Mouse (Mus musculus) limb, embryonic 11.5 days (tissue): ENCODE measurements around the gene Pdgfa. TPM values are rescaled to one million over a fixed set of nuclear protein-coding genes. Genes with fewer than 3 reads are reported as not detected.

Source experiments
- ATAC-seq: fragments of 200-750 bp; cut with Nextera tagmentation; 2 replicates; pipeline ENCODE4 v1.8.0; 2017; ENCODE audit warnings: low read depth; ENCODE audit not compliant: insufficient number of reproducible peaks, low FRiP score, low TSS enrichment
- DNase-seq: peaks from one replicate; pipeline ENCODE4 v3.0.0-alpha.2; 2015; ENCODE audit warnings: low spot score
- H3K27ac ChIP-seq: fragments of 300-500 bp; sonication (generic); replicated peaks from 2 replicates; pipeline ENCODE4 v1.5.1; 2014; ENCODE audit warnings: low read depth, mild to moderate bottlenecking, low read length
- H3K27me3 ChIP-seq: fragments of 300-500 bp; sonication (generic); 2 replicates; pipeline ENCODE4 v1.6.1; 2014; ENCODE audit warnings: mild to moderate bottlenecking, low read length, mixed read lengths; ENCODE audit not compliant: control insufficient read depth, insufficient read depth
- H3K36me3 ChIP-seq: fragments of 300-500 bp; sonication (generic); 2 replicates; pipeline ENCODE4 v1.6.1; 2014; ENCODE audit warnings: mild to moderate bottlenecking, low read length, moderate library complexity, mixed read lengths; ENCODE audit not compliant: control insufficient read depth, insufficient read depth
- H3K4me1 ChIP-seq: fragments of 300-500 bp; sonication (generic); 2 replicates; pipeline ENCODE4 v1.6.1; 2014; ENCODE audit warnings: low read length, mixed read lengths; ENCODE audit not compliant: control insufficient read depth, insufficient read depth
- H3K4me2 ChIP-seq: fragments of 300-500 bp; sonication (generic); 2 replicates; pipeline ENCODE4 v1.6.1; 2014; ENCODE audit warnings: low read depth, mild to moderate bottlenecking, moderate library complexity; ENCODE audit not compliant: severe bottlenecking
- H3K4me3 ChIP-seq: fragments of 300-500 bp; sonication (generic); 2 replicates; pipeline ENCODE4 v1.5.1; 2014; ENCODE audit warnings: low read depth, low read length
- H3K9ac ChIP-seq: fragments of 300-500 bp; sonication (generic); 2 replicates; pipeline ENCODE4 v1.6.1; 2014; ENCODE audit warnings: mild to moderate bottlenecking, low read length
- H3K9me3 ChIP-seq: fragments of 300-500 bp; sonication (generic); 2 replicates; pipeline ENCODE4 v1.6.1; 2016; ENCODE audit warnings: low read length; ENCODE audit not compliant: control insufficient read depth
- WGBS: fragments of 180-500 bp; shearing (Covaris S2); extraction: QIAGEN DNeasy Blood & Tissue Kit; methylation state at CpG from one replicate; pipeline ENCODE4 v1.1.7; 2014; 5-methylcytosine and 5-hydroxymethylcytosine counted together
- polyA plus RNA-seq: library from polyadenylated mRNA; unstranded; fragments of >200 nt; fragmentation: Nextera tagmentation; extraction: Ambion mirVana; gene quantifications from 2 replicates; pipeline ENCODE4 v1.2.1, GENCODE M21; 2014

The Pdgfa gene
- polyA plus RNA-seq, 1 experiment from 2014 or later: 34.4 TPM

DNA sequence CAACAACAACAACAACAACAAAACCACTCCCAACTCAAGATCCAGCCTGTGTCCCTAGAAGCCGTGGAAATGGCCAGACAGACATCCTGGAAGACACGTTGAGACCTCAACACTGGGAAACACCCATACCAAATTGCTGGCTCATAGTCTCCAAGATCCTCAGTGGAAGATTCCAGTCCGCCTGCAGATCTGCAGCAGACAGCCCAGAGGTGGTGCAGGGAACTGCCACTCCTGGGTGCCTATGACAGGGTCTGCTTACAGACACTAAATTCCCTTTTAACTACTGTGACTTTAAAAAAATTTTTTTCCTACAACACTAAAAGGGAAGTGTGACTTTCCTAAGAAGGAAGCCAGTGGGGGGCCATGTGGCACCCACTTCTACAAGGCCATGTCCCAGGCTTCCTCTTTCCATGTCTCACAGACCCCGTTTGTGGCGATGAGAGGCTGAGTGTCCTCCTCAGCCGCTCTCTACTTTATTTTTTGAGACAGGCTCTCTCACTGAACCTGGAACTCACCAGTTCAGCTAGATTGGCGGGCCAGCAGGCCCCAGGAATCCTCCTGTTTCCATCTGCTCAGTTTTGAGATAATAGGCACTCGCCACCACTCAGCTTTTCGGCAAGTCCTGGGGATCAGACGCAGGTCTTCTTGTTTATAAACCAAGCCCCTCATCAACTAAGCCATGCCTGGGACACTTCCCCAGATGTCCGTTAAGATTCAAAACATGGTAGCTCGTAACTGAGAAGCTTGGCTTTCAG, 27.4 kb upstream of the Pdgfa start:
- no peaks in the 10 kb centered on the region for H3K36me3 ChIP-seq
- ATAC-seq (no peak), DNase-seq (no peak)
- no peaks in the 10 kb centered on the region for H3K4me1 ChIP-seq
- no peak overlapping the region for H3K9ac ChIP-seq
- no peak overlapping the region for H3K27ac ChIP-seq
- H3K4me3 ChIP-seq: no peak overlapping the region
- H3K27me3 ChIP-seq: no peaks in the 10 kb centered on the region
- H3K9me3 ChIP-seq: no peaks in the 10 kb centered on the region
- WGBS: 50% methylated on average over 12 of the region's 12 CpGs
- H3K4me2 ChIP-seq: no peak overlapping the region

GRCm38 (mm10) chr5:139020595-139020994, 23.4 kb upstream of the Pdgfa start:
- H3K4me1 ChIP-seq: no peaks in the 10 kb centered on the region
- no peaks in the 10 kb centered on the region for H3K27me3 ChIP-seq
- no peaks in the 10 kb centered on the region for H3K36me3 ChIP-seq
- H3K27ac ChIP-seq: no peak overlapping the region
- H3K9ac ChIP-seq: no peak overlapping the region
- no peak for ATAC-seq
- H3K4me2 ChIP-seq: no peak overlapping the region
- no peaks in the 10 kb centered on the region for H3K9me3 ChIP-seq
- WGBS: 68% methylated on average over 6 of the region's 6 CpGs
- no peak overlapping the region for H3K4me3 ChIP-seq
- no peak for DNase-seq

GRCm38 (mm10) chr5:139017371-139018124, 20.4 kb upstream of the Pdgfa start:
- ATAC-seq (no peak), DNase-seq (no peak)
- no peak overlapping the region for H3K4me2 ChIP-seq
- H3K4me1 ChIP-seq: no peaks in the 10 kb centered on the region
- no peak overlapping the region for H3K4me3 ChIP-seq
- WGBS: 79% methylated on average over 15 of the region's 15 CpGs
- no peak overlapping the region for H3K27ac ChIP-seq
- H3K9me3 ChIP-seq: no peaks in the 10 kb centered on the region
- no peaks in the 10 kb centered on the region for H3K36me3 ChIP-seq
- H3K27me3 ChIP-seq: no peaks in the 10 kb centered on the region
- no peak overlapping the region for H3K9ac ChIP-seq

DNA sequence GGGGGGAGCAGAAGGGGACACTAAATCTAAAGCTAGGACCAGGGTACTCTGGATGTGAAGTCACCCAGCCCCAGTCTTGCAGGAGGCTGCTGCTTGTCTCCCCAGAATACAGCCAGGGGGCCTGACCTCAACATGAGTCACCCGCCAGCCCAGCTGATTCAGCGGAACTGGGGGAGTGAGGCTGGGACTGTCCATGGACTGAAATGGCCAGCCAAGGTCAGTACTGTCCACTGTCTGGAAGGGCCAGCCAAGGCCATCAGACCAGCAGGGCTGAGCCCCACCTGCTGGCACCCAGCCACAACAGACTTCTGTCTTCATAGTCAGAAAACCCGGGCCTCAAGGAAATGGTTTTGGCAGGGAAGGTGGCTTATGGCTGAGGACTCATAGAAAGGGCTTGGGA, 17.9 kb upstream of the Pdgfa start:
- Histone ChIP-seq H3K9me3 (no peaks in the 10 kb centered on the region), H3K27ac (no peak overlapping the region), H3K27me3 (no peaks in the 10 kb centered on the region), H3K9ac (no peak overlapping the region), H3K4me3 (no peak overlapping the region), H3K36me3 (no peaks in the 10 kb centered on the region), H3K4me2 (no peak overlapping the region), H3K4me1 (no peaks in the 10 kb centered on the region)
- 75% methylated on average over 3 of the region's 3 CpGs for WGBS
- ATAC-seq: no peak
- DNase-seq: no peak

GRCm38 (mm10) chr5:139010649-139011048, 13.5 kb upstream of the Pdgfa start:
- H3K4me1 ChIP-seq: no peaks in the 10 kb centered on the region
- H3K36me3 ChIP-seq: no peaks in the 10 kb centered on the region
- H3K9ac ChIP-seq: no peak overlapping the region
- H3K27ac ChIP-seq: no peak overlapping the region
- no peaks in the 10 kb centered on the region for H3K27me3 ChIP-seq
- DNase-seq: no peak
- 53% methylated on average over 2 of the region's 2 CpGs for WGBS
- no peak overlapping the region for H3K4me3 ChIP-seq
- H3K9me3 ChIP-seq: no peaks in the 10 kb centered on the region
- no peak overlapping the region for H3K4me2 ChIP-seq
- ATAC-seq: no peak

DNA sequence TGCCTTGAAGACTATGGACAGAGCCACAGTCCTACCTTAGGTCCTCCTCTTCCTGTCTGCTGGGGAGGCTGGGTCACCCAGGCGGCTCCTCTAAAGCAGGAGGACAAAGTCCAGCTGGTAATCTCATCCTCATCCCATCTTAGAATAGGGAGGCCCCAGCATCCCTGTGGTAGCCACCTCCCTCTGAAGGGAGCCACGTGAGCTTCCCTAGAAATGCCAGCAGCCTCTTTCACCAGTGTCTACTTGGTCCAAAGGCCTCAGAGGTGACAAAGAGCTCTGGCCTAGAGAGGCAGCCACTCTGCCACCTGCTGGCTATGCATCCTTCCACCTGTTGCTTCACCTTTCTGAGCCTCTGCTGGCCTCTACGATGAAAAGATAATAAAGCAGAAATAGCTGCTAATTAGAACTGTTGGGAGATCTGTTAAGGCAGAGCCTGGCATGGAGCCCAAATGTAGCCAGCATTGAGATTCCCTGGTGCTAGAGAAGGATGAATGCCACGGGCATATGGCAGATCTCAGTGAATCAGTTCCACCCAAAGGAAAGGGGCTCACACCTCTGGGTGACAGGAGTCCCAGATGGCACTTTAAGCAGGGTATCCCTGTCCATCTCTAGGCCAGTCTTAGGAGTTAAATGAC, 10.1 kb upstream of the Pdgfa start:
- Histone ChIP-seq H3K4me1 (no peaks in the 10 kb centered on the region), H3K27ac (no peak overlapping the region), H3K4me3 (no peak overlapping the region), H3K9me3 (no peaks in the 10 kb centered on the region), H3K27me3 (no peaks in the 10 kb centered on the region), H3K4me2 (no peak overlapping the region), H3K36me3 (no peaks in the 10 kb centered on the region), H3K9ac (no peak overlapping the region)
- WGBS: 59% methylated on average over 4 of the region's 4 CpGs
- DNase-seq: no peak
- no peak for ATAC-seq

DNA sequence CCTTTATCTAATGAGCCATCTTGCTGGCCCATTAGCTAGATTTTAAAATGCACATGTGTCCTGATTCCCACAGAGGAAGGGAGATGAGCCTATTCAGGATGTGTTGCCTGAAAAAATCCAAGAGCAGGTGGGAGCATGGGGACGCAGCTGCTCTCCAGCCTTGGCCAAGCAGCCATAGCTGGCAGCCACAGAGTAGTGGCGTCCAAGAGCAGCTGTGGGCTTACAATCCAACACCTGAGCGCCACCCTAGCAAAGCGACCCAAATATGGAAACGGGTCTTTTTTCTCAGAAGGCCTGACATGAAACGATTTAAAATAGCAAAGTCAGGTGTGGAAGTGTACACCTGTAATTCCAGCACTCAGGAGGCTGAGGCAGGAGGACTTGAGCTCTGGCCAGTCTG, 7.4 kb upstream of the Pdgfa start:
- no peak overlapping the region for H3K4me2 ChIP-seq
- H3K9ac ChIP-seq: no peak overlapping the region
- WGBS: 84% methylated on average over 6 of the region's 6 CpGs
- H3K27ac ChIP-seq: no peak overlapping the region
- H3K36me3 ChIP-seq: no peaks in the 10 kb centered on the region
- no peaks in the 10 kb centered on the region; the same call in 1 of the 2 replicates for H3K9me3 ChIP-seq
- H3K4me1 ChIP-seq: no peaks in the 10 kb centered on the region
- no peak overlapping the region for H3K4me3 ChIP-seq
- no peak for ATAC-seq
- DNase-seq: no peak
- H3K27me3 ChIP-seq: peaks cover 2% of the 10 kb centered on the region; the same call in 1 of the 2 replicates

GRCm38 (mm10) chr5:138999716-139000115, 2.5 kb upstream of the Pdgfa start:
- Histone ChIP-seq H3K9me3 (no peaks in the 10 kb centered on the region; the same call in 1 of the 2 replicates), H3K4me2 (no peak overlapping the region), H3K27me3 (peaks cover 46% of the 10 kb centered on the region), H3K4me1 (peaks cover 16% of the 10 kb centered on the region), H3K4me3 (no peak overlapping the region), H3K9ac (no peak overlapping the region), H3K36me3 (no peaks in the 10 kb centered on the region), H3K27ac (no peak overlapping the region)
- ATAC-seq (no peak), DNase-seq (no peak)
- WGBS: 68% methylated on average over 7 of the region's 7 CpGs
